Mouse (Mus musculus): Measurements from ENCODE around the gene Blvrb.

- TF ChIP-seq CTCF (IDR thresholded peaks at IDR 0.05; ENCODE audit: borderline replicate concordance, extremely low read depth, insufficient read depth, insufficient read length) (peak; percentile 54; the same call in 1 of the 2 replicates), POLR2A (IDR thresholded peaks at IDR 0.05; ENCODE audit: borderline replicate concordance, extremely low read depth, insufficient read depth, insufficient read length, poor library complexity, severe bottlenecking) (no peak)
These were observed 10.2 kb upstream of the Blvrb start for GRCm38 (mm10) chr7:27437544-27437943.

All from brain, embryonic 14.5 days (tissue).